Mouse (Mus musculus) forelimb bud, embryonic 11.5 days (tissue): ENCODE data around the gene Acta2.

Experiments
- DNase-seq: peaks from one replicate; pipeline ENCODE4 v3.0.0-alpha.2; 2012; ENCODE audit warnings: low read depth, low spot score

Gene Acta2

DNA sequence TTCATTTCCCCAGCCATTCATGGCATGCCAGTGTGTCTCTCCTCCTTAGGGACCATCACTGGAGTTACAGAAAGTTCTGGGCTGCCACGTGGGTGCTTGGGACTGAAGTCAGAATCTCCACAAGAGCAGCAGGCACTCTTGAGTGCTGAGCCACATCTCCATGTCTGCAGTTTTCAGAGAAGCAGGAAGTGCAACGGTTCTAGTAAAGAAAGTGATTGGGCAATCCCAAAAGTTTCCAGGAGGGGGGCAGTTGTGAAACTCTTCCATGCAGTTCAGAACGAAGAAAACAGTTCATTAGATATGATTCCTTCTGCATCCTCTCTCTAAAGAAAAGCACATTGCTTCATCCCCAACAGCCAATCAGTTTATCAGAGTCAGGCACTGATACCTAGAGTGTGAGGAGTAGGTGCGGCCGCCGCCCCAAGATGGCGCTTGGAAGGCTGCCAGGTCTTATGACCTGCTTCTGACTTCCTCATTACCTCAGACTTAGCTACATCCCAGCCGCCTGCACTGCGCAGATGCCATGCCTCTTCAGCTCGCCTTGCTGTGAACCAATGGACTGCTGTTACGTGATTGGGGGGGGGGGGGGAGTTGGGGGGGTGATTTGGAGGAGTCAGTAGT is 14.8 kb upstream of the Acta2 start:
- no peak for DNase-seq

DNA sequence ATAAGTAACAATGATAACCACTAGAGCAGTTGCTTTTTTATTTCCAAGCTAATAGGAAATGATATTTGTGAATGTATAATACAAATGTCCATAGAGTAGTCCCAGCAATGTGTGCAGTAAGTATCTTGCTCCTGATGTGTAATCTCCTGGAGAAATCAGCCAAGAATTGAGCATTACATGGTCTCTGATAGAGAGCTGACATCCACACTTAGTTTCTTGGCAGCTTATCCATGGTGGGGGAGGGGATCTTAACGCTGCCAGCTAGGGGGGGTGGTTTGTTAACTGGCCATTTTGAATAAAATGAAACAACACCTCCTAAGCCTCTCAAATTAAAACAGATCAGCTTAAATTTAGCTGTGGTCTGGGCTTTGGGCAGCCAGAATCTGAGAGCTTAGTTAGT is 13.6 kb upstream of the Acta2 start:
- no peak for DNase-seq

DNA sequence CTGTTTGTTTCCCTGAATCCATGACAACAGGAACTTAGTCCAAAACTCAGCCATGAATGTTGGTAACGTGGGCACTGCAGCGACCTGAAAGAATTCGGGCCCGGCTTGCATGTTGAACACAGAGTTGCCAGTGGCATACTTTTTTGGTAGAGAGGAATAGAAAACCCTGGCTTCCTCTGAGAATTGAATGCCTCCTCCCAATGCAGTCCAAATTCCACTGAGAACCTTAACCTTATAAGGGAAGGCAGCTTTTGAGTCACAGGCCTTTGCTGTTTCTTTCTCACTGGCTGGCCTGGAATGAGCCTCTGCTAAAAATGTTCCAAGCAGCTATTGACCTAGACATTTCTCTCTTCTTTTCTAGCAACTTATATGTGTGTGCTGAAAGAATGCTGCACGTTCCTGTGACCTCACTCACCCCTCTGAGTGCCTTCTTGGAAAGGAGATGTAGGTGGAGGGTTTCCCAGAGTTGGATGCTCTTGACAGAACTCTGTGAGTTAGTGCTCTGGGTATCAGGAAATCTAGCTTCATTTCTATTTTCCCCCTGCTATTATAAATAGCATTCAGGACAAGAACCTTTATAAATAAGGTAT is 10.3 kb upstream of the Acta2 start:
- DNase-seq, result no peak

DNA sequence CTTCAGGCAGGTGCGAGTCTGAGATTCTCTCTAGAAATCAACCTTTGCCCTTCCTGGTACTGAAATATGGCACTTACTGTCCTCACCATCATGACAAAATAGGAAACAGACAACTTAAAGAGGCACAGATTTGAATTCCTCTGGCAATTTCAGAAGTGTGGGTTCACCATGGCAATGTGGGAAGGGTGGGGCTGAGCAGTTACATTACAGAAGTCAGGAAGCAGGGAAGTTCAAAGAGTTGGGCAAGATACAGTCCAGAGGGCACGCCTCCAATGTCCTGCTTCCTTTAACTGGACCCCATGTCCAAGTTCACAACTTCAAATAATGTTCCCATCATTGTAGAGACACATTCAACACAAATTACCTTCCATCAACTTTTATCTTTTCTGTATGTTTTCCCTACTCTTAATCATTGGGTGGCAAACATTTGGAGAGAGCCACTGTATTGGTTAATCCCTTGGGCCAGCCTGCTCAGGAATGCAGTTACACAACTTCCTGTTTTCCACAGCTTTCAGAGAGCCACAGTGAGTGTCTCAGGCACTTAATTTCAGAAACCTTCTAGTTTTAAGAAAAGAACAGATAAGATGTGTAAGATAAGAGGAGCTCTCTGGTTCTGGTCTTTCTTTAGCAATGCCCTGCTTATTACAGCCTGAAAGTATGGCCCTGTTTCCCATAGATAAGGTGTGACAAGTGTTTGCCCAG is 7.0 kb upstream of the Acta2 start:
- DNase-seq, result no peak

DNA sequence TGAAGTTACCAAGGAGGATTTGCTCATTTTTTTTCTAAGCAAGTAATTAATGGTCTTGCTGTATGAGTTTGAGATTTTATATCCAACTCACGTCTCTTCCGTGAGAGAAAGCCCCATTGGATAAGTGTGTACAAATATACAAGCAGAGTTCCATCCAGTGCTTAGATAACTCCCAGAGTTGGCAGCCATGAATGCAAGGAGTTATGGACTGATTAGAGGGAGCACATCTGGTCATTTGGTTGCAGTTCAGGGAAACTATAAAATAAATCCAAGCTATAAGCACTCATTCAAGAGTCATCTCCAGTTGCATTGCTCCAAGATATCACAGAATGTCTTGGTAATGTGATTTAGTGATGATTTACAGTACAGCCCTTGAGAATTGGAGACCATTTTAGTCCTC is 1.5 kb upstream of the Acta2 start:
- DNase-seq, result no peak

DNA sequence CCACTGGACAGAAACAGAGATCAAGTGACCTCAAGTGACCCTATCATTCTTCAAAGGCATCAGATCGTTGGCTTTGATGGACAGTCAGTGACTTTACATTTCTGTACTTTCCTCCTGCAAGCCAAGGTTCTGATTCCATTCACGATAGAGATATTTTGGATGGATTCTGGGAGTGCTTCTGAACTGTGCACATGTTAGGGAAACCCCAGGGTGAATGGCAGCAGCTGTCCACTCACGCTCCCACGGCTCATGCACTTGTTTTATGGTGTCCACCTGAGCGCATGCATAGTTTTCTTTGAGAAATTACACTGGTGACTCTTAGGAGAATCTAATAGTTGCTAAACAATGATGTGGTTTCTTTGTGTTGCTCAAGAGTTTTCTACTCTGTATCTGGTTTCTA is 759 bp upstream of the Acta2 start:
- no peak for DNase-seq

DNA sequence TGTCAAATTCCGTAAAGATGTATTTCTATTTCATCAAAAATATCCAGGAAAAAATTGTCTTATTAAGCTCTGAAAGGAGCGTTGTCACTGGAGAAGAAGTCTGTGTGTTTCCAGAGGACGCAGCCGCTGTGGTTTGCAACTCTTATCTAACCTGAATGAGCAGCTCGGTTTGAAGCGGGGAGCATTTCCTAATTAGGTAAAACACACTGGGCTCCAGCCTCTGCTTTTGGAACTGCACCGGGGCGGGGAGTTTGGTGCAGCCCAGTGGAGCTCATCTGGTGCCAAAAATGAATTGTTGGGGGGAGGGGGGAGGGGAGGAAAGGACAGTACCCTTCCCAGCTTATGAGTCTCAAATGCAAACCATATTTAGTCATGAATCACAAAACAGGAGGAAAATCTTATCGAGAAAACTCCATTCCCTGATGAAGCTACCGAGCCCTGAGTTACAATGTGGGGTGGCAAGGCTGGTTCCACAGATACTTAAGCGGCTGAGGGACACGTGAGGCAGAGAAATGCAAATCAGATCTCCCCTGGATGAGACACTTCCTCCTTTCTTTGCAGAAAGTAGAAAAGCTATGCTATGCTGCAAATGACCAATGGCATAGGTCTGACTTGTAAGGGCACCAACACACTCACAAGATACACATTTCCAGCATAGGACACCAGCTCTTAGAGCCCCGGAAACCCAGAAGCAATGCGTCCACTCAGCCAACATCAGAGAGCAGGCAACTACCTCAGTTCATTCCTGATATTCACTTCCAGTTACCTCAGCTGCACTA is 1.1 kb downstream of the Acta2 start:
- DNase-seq, result no peak

DNA sequence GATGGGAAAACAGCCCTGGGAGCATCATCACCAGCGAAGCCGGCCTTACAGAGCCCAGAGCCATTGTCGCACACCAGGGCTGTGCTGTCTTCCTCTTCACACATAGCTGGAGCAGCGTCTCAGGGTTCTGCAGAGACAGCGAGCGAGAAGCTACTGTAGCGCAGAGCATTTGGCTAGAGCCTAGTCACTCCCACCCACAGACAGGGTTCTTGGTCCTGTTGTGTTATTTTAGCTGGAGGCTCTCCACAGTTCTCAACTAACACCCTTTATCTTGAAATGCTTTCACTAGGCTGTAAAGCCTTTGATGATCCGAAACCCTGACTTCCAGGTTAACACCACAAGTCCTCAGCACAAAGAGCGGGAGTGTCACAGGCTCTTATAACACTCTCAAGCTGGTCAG is 2.9 kb downstream of the Acta2 start:
- DNase-seq, result no peak

DNA sequence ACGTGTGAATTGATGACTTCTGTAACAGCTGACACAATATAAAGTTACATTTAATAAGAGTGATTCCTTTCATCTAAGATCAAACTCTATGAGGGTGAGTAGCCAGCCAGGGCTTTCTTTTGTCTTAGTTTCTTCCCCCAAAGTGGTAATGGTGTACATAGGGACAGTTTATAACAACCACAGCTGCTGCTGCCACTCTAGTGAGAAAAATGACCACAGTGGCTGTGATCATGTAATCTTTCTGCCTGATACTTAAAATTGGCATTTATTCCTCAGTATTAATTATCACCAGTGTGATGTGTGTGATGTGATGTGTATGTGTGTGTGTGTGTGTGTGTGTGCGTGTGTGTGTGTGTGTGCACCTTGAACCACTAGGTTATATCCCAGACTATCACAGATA is 3.5 kb downstream of the Acta2 start:
- DNase-seq, result no peak

DNA sequence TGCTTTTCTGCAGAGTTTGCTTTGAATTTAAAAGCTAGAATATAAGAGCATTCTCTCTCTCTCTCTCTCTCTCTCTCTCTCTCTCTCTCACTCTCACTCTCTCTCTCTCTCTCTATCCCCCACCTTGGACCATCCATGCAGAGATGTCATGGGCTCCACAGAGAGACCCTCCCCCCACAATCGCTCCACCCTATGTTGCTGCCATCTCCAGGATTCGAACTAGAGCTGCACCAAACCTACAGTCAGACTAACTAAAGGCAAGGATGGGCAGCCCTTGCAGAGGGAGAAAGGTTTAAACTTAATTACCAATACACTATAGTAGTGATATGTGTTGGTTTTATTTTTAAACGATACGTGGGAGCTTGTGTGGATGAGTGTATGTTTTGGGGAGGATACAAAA is 4.8 kb downstream of the Acta2 start:
- DNase-seq, result no peak

DNA sequence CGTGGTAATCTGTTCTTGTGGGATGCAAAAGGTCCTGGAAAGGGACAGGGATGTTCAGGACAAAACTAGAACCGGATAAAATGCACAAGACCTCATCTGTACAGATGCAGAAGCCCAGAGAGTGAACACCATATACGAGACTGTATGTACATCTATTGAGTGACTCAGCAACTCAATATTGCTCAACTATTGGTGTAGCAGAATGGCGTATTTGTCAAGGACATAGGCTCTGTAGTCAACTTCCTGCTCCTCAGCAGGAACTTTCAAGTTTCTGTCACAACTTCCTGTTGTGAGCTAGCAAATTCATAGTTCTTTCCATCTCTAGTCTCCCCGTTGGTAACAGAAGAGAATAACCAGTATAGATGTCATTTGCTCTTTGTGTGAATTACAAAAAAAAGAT is 6.8 kb downstream of the Acta2 start:
- no peak for DNase-seq

DNA sequence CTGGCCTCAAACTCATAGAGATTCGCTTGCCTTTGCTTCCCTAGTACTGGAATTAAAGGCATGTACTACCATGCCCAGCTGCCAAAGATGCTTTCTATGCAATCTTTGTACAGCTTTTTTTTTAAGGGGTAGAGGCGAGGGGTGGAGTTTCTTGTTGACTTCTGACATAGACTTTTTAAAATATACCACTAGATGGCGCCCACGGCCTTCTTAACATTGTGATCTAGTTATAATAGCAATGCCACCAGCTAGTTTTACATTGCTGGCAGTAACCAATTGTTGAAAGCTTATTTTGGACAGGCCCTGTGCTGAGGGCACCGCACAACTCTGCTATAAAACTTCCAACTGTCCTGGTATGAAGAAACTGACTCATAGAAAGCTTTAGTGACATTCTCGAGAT is 11.3 kb downstream of the Acta2 start:
- peak; percentile 85 for DNase-seq

DNA sequence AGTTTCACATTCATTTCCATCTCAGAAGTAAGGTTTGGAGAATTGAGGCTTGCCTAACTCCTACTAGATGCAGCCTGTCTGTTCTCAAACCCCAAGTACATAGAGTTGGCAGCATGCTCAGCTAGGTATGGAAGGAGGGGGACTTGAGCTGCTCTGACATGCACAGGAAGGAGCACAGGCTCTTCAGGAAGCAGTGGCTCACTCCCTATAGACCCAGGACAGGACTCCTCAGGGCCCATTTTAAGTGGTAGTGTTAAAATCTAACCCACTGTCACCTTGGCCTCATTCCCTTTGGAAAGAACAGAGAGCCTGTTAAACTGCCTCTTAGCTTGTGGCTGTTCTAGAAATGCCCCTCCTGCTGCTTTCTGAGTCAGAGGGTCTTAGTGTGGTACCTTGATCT is 12.5 kb downstream of the Acta2 start:
- DNase-seq, result no peak

DNA sequence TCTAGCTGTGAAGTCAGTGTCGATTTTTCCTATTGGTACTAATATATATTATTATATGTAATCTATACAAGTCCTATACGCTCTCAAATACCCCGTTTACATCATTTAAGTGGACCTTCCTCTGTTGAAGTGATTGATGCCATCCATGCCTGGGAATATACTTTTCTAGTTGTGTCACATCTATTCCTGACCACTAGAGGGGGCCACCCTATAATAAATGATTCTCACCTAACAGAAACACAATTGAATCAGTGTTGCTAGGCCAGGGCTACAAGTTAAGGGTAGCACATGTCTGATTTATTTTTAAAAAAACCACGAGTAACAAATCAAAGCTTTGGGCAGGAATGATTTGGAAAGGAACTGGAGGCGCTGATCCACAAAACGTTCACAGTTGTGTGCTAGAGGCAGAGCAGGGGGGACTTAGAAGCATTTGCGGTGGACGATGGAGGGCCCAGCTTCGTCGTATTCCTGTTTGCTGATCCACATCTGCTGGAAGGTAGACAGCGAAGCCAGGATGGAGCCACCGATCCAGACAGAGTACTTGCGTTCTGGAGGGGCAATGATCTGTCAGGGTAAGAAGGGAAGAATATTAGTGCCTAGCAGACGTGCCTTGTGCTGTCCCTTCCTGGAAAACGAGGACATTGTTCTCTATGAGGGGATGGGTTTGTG is 14.0 kb downstream of the Acta2 start:
- peak; percentile 51 for DNase-seq

DNA sequence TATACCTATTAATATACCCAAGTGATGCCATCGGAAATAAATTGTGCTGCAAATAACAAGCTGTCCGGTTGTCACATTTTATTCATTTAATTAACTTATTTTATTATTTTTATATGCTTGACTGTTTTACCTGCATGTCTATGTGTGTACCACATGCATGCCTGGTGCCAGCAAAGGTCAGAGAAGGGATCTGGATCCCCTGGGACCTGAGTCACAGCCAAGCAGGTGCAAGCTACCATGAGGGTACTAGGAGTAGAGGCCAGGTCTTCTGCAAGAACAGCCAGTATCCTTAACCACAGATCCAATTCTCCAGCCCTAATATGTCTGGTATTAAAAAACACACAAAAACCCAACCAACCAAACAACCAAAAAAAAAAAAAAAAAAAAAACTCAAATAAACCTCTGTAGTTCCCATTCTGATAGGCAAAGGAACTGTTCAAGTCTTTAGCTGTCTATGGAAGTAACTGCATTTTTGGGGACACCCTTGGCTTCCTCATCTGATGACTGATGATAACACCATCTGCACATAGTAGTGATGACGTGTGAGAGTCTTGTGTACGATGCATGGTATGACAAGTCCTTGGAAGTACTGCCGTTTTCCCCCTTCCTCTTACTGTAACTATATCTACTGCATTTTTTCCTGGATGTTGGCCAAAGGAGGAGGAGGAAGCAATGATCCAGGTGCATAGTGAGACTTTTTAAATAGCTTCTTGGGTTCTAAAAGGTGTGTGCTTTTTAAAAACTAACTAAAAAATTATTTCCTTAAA is 14.9 kb downstream of the Acta2 start:
- no peak for DNase-seq

DNA sequence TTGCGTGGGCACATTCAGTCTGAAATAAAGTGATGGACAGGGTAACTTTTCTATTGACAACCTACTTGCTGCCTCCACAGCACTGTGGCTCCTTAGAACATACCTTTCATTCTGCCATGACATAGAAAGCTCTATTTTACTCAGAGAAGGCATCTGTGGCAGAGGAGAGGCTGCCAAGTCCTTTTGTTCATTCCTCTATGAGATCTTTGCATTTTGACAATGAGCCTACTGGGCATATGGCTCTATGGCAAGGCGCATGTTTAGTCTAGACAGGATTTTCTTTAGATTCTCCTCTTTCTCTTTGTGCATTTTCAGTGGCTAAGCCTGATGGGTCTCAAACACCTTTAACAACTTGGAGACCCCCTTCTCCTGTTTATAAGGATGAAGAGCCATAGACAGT is 17.6 kb downstream of the Acta2 start:
- no peak for DNase-seq

DNA sequence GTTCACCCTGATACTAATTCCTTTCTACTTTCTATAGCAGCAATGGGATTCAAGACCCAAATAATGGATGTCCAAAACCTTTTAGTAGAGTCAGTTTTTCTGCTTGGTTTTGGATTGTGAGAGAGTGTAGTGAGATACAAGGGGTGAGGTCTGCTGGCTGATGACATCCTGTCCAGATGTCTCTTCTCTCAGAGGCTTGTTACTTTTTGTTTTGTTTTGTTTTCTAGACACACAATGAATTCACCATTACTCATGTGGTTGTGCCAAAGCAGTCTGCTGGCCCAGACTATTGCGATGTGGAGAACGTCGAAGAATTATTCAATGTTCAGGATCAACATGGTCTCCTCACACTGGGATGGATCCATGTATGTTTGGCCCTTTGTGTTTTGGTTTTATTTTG is 19.3 kb downstream of the Acta2 start:
- DNase-seq, result no peak

DNA sequence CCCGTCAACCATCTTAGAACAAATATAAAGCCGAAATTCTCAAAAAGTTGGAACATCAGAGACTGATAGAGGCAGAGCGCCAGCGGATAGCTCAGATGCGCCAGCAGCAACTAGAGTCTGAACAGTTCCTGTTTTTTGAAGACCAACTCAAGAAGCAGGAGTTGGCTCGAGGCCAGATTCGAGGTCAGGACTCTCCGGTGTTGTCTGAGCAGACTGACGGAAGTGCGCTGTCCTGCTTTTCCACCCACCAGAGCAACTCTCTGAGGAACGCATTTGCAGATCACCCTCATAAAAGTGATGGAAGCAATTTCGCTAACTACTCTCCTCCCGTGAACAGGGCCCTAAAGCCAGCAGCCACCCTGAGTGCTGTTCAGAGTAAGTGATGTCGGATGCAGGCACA is 21.4 kb downstream of the Acta2 start:
- DNase-seq, result no peak

DNA sequence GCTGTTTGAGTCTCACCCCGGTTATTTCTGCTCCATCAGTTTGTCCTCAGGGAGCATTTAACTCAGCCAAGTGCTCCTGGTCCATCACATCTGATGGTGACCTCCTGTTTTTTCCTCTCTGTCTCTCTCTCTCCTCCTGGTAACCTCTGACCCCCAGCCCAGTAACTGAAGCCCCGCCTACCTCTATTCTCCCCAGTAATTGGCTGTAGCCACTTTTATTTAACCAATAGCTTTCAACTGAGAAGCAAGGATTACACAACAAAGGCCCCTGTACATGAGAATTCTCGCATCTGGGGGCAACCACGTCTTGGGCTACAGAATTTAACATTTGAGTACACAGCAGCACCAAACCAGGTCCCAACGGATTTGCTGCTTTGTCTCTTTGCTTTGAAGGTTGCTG is 23.1 kb downstream of the Acta2 start:
- DNase-seq, result no peak

DNA sequence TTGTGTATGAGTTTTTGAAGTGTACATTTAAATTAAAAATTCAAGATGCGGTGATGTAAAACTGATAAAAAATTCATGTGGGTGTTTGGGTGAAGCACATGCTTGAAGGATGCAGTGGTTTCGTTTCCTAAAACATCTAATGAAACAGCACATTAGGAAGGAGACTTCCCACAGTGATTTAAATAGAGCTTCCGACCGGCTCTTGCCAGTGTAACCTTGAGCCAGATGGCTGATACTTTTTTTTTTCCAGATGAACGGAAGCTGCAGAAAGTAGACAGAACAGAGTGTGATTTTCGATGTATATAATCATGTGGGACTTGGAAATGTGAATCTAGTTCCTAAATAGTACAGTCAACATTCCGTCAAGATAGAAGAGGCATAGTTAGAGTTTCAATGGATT is 23.8 kb downstream of the Acta2 start:
- no peak for DNase-seq

DNA sequence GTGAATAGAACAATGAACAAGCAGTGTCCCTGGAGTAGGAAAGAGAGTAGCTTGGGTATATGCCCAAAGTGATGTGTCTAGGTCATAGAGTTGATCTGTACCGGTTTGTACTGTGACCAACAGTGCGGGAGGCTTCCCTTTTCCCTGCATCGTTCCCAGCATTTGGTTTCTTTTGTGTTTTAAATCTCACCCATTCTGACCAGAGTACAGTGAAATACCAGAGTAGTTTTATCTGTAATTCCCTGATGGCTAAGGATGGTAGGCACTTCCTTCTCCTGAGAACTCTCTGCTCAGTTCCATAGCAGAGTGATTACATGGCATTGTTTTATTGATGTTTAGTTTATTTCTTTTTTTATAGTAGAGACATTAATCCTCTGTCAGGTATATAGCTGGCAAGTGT is 32.6 kb downstream of the Acta2 start:
- no peak for DNase-seq
